Mouse (Mus musculus): Measurements from ENCODE around the gene Mgst1.

GRCm38 (mm10) chr6:138095060-138095459 is 45.1 kb upstream of the Mgst1 start:
- no peak for TF ChIP-seq EP300 (IDR thresholded peaks at IDR 0.05; ENCODE audit: low read length)
- no peak for TF ChIP-seq CHD2 (IDR thresholded peaks at IDR 0.05; ENCODE audit: low read length)
